Mouse (Mus musculus) cerebellum, adult 2 months (tissue): ENCODE data around the gene Etv5.

ENCODE experiments used
- CTCF ChIP-seq: fragments of 200-500 bp; IDR thresholded peaks from 2 replicates; pipeline ENCODE4 v1.5.1; 2011; ENCODE audit warnings: low read depth, mild to moderate bottlenecking, control low read depth, low read length, moderate library complexity, borderline replicate concordance; ENCODE audit not compliant: insufficient read depth
- POLR2A ChIP-seq: fragments of 200-500 bp; IDR thresholded peaks from 2 replicates; pipeline ENCODE4 v1.6.1; 2011; ENCODE audit warnings: low read length, control low read depth, borderline replicate concordance; ENCODE audit not compliant: insufficient read depth

GRCm38 (mm10) chr16:22440269-22440668 is 750 bp upstream of the Etv5 start:
- TF ChIP-seq CTCF (no peak; the same call in 1 of the 2 replicates), POLR2A (no peak)
